Mouse (Mus musculus) lung, embryonic 14.5 days (tissue): Measurements from ENCODE around the gene Cfap299. TPM values are rescaled to one million over a fixed set of nuclear protein-coding genes. Genes with fewer than 3 reads are reported as not detected.

Experiments used
- ATAC-seq: fragments of 200-750 bp; cut with Nextera tagmentation; 2 replicates; pipeline ENCODE4 v1.8.0; 2017; ENCODE audit warnings: mild to moderate bottlenecking, moderate TSS enrichment, moderate library complexity; ENCODE audit not compliant: insufficient read depth
- DNase-seq: peaks from one replicate; pipeline ENCODE4 v3.0.0-alpha.2; 2015
- H3K27ac ChIP-seq: fragments of 300-500 bp; sonication (generic); 2 replicates; pipeline ENCODE4 v1.5.1; 2014; ENCODE audit warnings: low read depth, mild to moderate bottlenecking, moderate library complexity
- H3K27me3 ChIP-seq: fragments of 300-500 bp; sonication (generic); 2 replicates; pipeline ENCODE4 v1.6.1; 2014; ENCODE audit warnings: low read length, control low read depth; ENCODE audit not compliant: insufficient read depth
- H3K36me3 ChIP-seq: fragments of 300-500 bp; sonication (generic); 2 replicates; pipeline ENCODE4 v1.6.1; 2014; ENCODE audit warnings: control low read depth; ENCODE audit not compliant: insufficient read depth
- H3K4me1 ChIP-seq: fragments of 300-500 bp; sonication (generic); 2 replicates; pipeline ENCODE4 v1.6.1; 2014; ENCODE audit warnings: antibody characterized with exemption, control low read depth; ENCODE audit not compliant: insufficient read depth
- H3K4me2 ChIP-seq: fragments of 300-500 bp; sonication (generic); 2 replicates; pipeline ENCODE4 v1.6.1; 2014; ENCODE audit warnings: mild to moderate bottlenecking
- H3K4me3 ChIP-seq: fragments of 300-500 bp; sonication (generic); 2 replicates; pipeline ENCODE4 v1.5.1; 2014; ENCODE audit warnings: low read depth, low read length
- H3K9ac ChIP-seq: fragments of 300-500 bp; sonication (generic); 2 replicates; pipeline ENCODE4 v1.6.1; 2014
- H3K9me3 ChIP-seq: fragments of 300-500 bp; sonication (generic); 2 replicates; pipeline ENCODE4 v1.6.1; 2016; ENCODE audit warnings: low read depth, low read length, control low read depth
- CTCF ChIP-seq: IDR thresholded peaks from 2 replicates; pipeline ENCODE4 v1.5.1; 2016; ENCODE audit warnings: antibody characterized with exemption, low read depth
- WGBS: fragments of 180-500 bp; shearing (Covaris S2); extraction: QIAGEN DNeasy Blood & Tissue Kit; methylation state at CpG from one replicate; pipeline ENCODE4 v1.1.7; 2014; 5-methylcytosine and 5-hydroxymethylcytosine counted together
- polyA plus RNA-seq: library from polyadenylated mRNA; unstranded; fragments of >200 nt; fragmentation: Nextera tagmentation; extraction: Ambion mirVana; gene quantifications from 2 replicates; pipeline ENCODE4 v1.2.1, GENCODE M21; 2014

The Cfap299 gene
- polyA plus RNA-seq, 1 experiment from 2014 or later: 2.1 TPM

DNA sequence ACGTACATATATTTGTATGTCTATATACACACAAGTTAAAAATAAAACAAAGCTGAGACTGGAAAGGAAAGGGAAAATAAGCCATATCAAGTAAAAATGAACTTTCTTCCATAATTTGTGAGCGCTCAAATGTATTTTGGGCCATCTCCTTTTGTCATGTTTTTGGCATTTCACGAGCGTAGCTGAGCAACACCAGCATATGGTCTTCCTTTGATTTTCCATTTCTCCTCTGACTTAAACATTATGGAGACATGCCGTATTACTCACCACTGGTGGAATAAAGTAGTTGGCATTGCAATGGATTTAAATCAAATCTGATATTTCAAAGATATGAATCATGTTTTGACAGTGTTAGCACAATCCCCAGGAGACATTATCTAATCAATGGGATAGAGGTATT, 284.4 kb downstream of the Cfap299 start:
- Histone ChIP-seq H3K27me3 (no peaks in the 10 kb centered on the region), H3K4me3 (no peak overlapping the region), H3K4me2 (no peak overlapping the region), H3K27ac (no peak overlapping the region), H3K36me3 (no peaks in the 10 kb centered on the region), H3K9me3 (no peaks in the 10 kb centered on the region), H3K9ac (no peak overlapping the region), H3K4me1 (no peaks in the 10 kb centered on the region)
- DNase-seq (no peak), ATAC-seq (no peak)
- WGBS: 90% methylated on average over 5 of the region's 5 CpGs
- TF ChIP-seq CTCF: no peak

GRCm38 (mm10) chr5:98616902-98617301, 287.8 kb downstream of the Cfap299 start:
- no peak overlapping the region for H3K4me2 ChIP-seq

GRCm38 (mm10) chr5:98617416-98617815, 288.3 kb downstream of the Cfap299 start:
- Histone ChIP-seq H3K4me3 (no peak overlapping the region), H3K27me3 (no peaks in the 10 kb centered on the region), H3K4me2 (no peak overlapping the region), H3K27ac (no peak overlapping the region), H3K9ac (no peak overlapping the region), H3K9me3 (no peaks in the 10 kb centered on the region), H3K4me1 (no peaks in the 10 kb centered on the region), H3K36me3 (no peaks in the 10 kb centered on the region)
- TF ChIP-seq CTCF: no peak
- DNase-seq: peak; percentile 56
- WGBS: 69% methylated on average over 4 of the region's 4 CpGs
- no peak for ATAC-seq

More at GRCm38 (mm10) chr5:98616902-98617301, 287.8 kb downstream of the Cfap299 start:
- H3K36me3 ChIP-seq: no peaks in the 10 kb centered on the region
- no peak overlapping the region for H3K27ac ChIP-seq
- H3K9ac ChIP-seq: no peak overlapping the region
- no peaks in the 10 kb centered on the region for H3K9me3 ChIP-seq
- no peak overlapping the region for H3K4me3 ChIP-seq
- DNase-seq (no peak), ATAC-seq (no peak)
- no peaks in the 10 kb centered on the region for H3K4me1 ChIP-seq
- no peak for TF ChIP-seq CTCF
- 69% methylated on average over 3 of the region's 3 CpGs for WGBS
- H3K27me3 ChIP-seq: no peaks in the 10 kb centered on the region

- Histone ChIP-seq H3K27me3 (no peaks in the 10 kb centered on the region), H3K36me3 (no peaks in the 10 kb centered on the region), H3K4me3 (no peak overlapping the region), H3K9me3 (no peaks in the 10 kb centered on the region), H3K4me2 (no peak overlapping the region), H3K27ac (no peak overlapping the region), H3K9ac (no peak overlapping the region), H3K4me1 (no peaks in the 10 kb centered on the region)
- DNase-seq (no peak), ATAC-seq (no peak)
- TF ChIP-seq CTCF: no peak
Measured at GRCm38 (mm10) chr5:98650345-98650744, 321.2 kb downstream of the Cfap299 start.

DNA sequence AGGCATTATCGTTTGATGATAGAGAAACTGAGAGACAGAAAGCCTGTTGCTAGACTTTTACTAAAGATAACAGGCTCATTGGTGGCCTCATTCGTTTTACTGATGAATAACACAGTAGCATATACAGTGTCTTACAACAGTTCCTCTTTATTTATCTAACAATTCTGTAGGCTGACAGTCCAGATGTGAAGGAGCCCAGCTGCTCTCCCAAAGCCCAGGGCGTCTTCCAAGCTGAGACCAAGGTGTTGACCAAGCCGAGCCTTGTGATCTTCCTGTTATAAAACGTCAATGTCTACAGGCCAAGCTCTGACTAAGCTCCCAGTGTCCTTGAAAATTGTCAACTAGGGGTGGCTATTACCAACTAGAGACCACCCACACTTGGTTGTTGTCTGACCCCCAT, 321.9 kb downstream of the Cfap299 start:
- Histone ChIP-seq H3K27ac (no peak overlapping the region), H3K4me2 (no peak overlapping the region), H3K36me3 (no peaks in the 10 kb centered on the region), H3K9me3 (no peaks in the 10 kb centered on the region), H3K9ac (no peak overlapping the region), H3K4me1 (no peaks in the 10 kb centered on the region), H3K27me3 (no peaks in the 10 kb centered on the region), H3K4me3 (no peak overlapping the region)
- no peak for TF ChIP-seq CTCF
- 33% methylated on average over 5 of the region's 5 CpGs for WGBS
- DNase-seq (peak; percentile 76), ATAC-seq (peak; percentile 88)

GRCm38 (mm10) chr5:98688254-98688653, 359.1 kb downstream of the Cfap299 start:
- ATAC-seq (no peak), DNase-seq (no peak)
- no peaks in the 10 kb centered on the region for H3K36me3 ChIP-seq
- H3K9me3 ChIP-seq: no peaks in the 10 kb centered on the region
- WGBS: 90% methylated on average over 5 of the region's 5 CpGs
- H3K4me2 ChIP-seq: no peak overlapping the region
- H3K4me1 ChIP-seq: no peaks in the 10 kb centered on the region
- no peak overlapping the region for H3K9ac ChIP-seq
- H3K27ac ChIP-seq: no peak overlapping the region
- H3K27me3 ChIP-seq: no peaks in the 10 kb centered on the region
- TF ChIP-seq CTCF: no peak
- H3K4me3 ChIP-seq: no peak overlapping the region

- no peaks in the 10 kb centered on the region for H3K9me3 ChIP-seq
- no peak overlapping the region for H3K27ac ChIP-seq
- ATAC-seq (no peak), DNase-seq (peak; percentile 17)
- 50% methylated on average over 5 of the region's 5 CpGs for WGBS
- no peak for TF ChIP-seq CTCF
- no peaks in the 10 kb centered on the region for H3K36me3 ChIP-seq
- H3K4me1 ChIP-seq: no peaks in the 10 kb centered on the region
- no peaks in the 10 kb centered on the region for H3K27me3 ChIP-seq
- H3K9ac ChIP-seq: no peak overlapping the region
- H3K4me3 ChIP-seq: no peak overlapping the region
- H3K4me2 ChIP-seq: no peak overlapping the region
Measured at GRCm38 (mm10) chr5:98692070-98692469, 363.0 kb downstream of the Cfap299 start.

DNA sequence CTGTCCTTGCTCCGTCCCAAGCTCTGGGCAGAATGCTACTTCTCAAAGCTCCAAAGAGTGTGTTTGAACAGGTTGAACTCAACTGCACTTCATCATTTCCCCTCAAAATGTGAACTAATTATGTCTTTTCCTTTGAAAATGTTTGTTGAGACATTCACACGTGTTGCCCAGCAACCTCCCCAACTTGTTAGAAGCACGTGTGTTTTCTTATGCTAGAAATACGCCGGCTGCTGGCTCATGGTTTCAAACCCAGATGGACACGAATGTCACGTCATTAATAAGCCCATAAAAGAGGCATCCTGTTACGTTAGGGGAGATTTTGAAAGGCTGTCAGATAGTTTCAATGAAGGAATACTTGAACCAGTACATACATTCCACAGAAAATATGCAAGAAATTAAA, 367.2 kb downstream of the Cfap299 start:
- no peak overlapping the region for H3K27ac ChIP-seq
- H3K4me3 ChIP-seq: no peak overlapping the region
- TF ChIP-seq CTCF: no peak
- no peaks in the 10 kb centered on the region for H3K9me3 ChIP-seq
- WGBS: 20% methylated on average over 8 of the region's 8 CpGs
- DNase-seq (peak; percentile 60), ATAC-seq (no peak)
- no peak overlapping the region for H3K4me2 ChIP-seq
- H3K36me3 ChIP-seq: no peaks in the 10 kb centered on the region
- no peaks in the 10 kb centered on the region for H3K27me3 ChIP-seq
- no peak overlapping the region for H3K9ac ChIP-seq
- no peaks in the 10 kb centered on the region for H3K4me1 ChIP-seq
